Mouse (Mus musculus) c-Kit-negative CD71-positive TER-119-positive erythroid progenitor cells, embryonic 14.5 days (primary cell): ENCODE data around the gene Rora.

Source experiments
- DNase-seq: peaks from one replicate; pipeline ENCODE4 v3.0.0-alpha.2; 2013; ENCODE audit warnings: low read depth, low spot score

Gene Rora

DNA sequence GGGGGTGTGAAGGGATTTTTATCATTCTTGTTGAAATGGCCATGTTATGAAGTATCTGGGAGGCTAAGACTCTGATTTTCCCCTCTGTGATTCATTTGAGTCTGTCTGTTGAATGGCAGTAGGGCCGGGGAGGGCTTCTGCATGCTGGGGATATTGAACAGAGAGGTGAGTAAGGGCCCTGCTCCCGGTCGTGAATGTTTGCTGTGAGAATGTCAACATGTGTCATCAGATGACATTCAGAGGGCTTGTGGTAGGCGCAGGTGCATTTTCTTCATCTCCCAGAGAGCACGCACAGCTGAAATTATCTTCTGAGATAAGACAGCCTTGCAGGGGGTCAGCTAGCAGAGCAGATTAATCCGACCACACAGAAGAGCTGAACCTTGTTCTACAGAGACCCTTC, 692.0 kb downstream of the Rora start:
- no peak for DNase-seq

DNA sequence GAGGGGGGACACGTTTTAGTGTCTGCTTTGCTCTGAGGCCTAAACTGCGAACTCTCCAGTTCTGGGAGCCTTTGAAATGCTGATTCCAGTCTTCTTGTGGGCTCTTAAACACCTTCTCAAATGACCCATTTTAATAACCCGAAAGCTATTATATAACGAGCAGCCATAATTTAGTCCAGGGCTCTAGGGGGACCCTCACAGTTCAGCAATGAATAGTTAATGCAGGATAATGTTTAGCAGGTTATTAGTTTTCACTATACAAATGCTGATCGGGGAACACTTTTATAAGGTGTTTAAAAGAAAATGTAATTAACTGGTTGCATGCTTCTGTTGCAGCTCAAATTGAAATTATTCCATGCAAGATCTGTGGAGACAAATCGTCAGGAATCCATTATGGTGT, 694.2 kb downstream of the Rora start:
- no peak for DNase-seq

DNA sequence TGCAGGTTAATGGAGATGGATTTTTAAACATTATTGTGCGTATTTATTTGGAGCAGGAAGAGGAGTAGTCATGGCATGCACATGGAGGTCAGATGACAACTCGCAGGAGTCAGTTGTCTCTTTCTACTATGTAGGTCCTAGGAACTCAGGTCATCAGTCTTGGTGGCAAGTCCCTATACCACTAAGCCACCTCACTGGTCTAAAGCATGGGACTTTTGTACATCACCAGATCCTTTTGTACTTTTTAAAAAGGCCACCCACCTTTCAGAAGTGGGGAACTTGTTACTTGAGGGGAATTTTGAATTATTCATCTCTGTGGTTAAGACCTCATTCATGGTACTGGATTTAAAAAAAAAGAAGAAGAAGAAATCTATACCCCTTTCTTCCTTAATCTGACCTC, 696.0 kb downstream of the Rora start:
- DNase-seq: no peak

DNA sequence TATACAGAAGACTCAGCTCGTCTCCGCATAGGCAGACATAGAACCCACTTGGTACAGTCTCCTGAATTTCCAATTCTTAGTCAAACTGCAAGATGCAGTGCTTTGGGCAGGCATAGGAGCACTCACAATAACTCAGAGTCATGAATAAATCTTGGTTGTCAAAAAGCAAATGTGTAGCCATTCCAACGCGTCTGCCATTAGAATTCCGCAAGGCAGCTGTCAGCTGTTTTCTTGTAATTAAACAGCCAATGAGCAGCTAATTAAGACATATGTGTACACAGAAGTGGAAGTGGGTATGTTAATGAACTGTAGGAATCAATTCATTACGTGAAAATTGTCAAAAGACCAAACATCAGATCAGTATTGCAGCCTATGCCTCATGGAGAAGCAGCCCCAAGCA, 700.6 kb downstream of the Rora start:
- DNase-seq: no peak

DNA sequence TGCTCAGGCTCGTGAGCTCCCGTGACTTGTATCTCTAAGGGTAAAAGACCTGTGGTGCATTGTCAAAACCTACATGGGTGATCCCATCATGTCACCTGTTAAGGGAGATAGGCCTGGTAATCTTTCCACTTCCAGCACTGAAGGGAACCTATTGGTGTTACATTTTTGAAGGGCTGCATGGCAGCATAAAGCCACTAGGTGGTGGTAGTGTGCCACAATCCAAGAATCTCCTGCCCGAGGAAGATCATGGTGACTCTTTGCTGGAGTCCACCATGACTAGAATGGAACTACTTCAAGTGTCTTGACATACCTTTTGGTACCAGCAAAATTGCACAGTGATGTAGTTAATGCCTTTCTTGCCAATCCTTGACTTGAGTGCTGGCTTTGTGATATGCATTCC, 704.2 kb downstream of the Rora start:
- peak; percentile 13 for DNase-seq

DNA sequence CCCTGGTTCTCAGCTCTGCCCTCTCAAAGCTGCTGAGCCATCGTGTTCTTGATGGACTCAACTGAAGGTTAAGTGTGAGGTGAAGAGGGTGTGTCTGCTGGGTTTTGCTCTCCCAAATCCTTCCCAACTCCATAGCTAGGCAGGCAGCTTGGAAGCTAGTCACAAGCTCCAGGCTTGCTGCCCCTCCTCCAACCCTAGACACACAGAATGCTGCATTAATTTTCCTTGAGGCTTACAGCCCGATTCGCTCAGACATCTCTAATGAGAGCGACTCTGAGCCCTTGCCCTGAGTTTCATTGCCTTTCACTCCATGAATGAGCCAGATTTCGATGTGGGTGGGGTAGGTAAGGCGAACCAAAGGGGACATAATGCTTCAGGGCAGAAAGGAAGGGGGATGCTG, 705.2 kb downstream of the Rora start:
- DNase-seq: no peak

DNA sequence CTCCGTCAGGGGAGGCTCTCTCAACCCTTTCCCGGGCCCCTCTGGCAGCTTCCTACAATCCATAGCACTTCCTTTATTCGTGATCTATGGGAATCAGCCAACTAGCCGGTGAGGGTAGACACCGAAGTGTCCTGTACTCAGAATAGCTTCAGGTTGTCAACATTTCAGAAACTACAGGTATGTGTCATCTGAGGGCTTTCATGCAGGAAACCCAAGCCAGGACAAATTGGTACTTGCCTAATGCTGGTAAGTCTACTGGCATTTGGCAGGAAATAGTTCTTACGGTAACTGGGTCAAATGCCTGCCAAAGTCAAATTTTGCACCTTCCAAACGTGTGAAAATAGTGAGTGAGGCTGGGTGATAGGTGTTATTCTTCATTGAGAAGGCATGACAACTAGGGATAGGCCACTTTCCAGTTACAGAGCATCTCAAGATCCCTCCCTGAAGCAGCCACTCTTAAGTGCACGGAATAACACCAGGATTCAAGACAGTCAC, 708.4 kb downstream of the Rora start:
- no peak for DNase-seq

DNA sequence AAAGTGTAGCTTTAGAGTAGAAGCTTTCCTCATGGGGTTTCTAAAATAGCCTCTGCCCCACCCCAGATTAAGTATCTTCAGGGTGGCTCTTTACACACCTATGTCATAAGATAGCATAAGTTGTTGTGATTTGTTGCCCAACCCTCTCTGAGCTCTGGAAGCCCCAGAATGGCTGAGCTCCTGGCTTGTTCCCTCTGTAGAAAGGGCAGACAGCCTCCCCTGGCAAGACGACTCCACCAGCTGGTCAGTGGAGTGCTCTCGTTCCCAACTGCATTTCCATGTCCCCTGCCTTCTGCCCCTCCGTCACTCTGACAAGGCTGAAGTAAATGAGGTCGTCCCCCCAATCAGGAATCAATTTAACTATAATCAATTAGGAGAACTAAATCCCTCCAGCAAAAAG, 709.2 kb downstream of the Rora start:
- no peak for DNase-seq

DNA sequence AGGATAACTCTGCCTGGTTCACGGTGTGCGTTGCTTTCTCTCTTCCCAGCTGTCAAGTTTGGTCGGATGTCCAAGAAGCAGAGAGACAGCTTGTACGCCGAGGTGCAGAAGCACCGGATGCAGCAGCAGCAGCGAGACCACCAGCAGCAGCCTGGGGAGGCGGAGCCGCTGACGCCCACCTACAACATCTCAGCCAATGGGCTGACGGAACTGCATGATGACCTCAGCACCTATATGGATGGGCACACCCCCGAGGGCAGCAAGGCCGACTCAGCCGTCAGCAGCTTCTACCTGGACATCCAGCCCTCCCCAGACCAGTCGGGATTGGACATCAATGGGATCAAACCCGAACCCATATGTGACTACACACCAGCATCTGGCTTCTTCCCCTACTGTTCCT, 710.5 kb downstream of the Rora start:
- no peak for DNase-seq

DNA sequence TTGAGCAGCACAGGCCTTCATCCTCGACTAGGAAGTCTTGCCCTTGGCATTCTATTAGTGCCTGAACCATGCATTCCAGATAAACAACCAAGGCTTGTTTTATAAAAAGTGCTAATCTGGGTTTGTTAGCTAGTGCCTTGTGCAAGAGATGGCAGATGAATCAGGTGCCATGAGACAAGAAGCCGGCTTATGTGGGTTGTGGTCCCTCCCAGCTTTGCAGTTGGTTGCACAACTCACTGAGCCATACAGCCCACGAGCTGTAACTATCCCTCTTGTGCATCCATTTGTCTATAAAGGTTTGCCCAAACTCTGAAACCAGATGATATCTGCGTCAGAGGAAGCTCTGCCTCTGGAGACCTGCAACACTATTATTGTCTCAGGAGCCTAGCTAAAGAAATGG, 713.5 kb downstream of the Rora start:
- DNase-seq: no peak

DNA sequence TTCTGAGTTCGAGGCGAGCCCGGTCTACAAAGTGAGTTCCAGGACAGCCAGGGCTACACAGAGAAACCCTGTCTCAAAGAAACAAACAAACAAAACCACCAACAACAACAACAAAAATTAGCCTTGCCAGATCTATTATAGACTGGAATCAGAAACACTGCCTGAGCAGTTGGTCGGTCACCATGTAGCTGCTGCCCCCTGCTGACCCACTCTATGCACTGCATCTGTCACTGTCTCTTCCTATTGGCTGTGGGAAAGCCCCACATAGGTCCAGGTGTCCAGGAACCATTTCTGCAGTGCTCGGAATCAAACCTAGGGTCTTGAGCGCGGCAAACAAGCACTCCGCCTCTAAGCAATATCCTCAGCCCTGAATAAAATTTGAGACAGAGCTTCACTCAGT, 714.5 kb downstream of the Rora start:
- peak; percentile 6 for DNase-seq

DNA sequence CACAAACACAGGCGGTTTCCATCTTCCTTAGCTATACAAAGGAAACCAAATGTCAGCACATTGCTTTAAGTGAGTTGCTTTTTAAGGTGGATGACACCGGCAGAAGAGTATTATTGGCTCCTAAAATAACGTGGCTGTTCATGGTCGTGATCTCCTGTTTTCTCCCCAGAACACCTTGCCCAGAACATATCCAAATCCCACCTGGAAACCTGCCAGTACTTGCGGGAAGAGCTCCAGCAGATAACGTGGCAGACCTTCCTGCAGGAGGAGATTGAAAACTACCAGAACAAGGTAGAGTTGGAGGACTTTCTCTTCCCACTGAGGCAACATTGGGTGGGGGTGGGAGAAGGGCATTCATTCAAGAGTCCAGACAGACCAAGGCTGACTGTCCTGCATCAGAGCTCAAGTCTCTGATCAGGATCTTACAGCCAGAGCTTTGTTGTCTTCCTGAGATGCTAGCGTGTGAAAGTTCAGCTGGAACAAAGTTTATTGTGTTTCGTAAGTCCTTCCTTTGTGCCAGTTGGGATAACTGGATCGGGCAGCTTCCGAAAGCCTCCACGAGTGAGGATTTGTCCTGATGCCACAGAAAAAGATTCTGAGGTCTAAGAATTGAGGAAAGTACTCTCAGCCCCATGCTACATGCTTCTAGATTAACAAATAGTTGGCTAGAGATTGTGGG, 717.6 kb downstream of the Rora start:
- no peak for DNase-seq

DNA sequence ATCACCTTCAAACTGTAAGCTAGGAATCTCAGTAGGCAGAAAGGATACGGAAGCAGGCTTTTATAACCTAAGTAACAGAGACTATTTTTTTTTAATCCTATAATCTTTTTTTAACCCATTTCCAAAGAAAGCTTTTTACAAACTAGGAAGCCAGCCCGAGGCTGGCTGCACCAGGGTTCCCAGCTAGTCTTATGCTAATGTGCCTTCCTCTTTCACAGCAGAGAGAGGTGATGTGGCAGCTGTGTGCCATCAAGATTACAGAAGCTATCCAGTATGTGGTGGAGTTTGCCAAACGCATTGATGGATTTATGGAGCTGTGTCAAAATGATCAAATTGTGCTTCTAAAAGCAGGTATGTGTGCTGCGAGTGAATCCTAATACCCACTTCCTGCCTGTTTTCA, 719.3 kb downstream of the Rora start:
- no peak for DNase-seq

DNA sequence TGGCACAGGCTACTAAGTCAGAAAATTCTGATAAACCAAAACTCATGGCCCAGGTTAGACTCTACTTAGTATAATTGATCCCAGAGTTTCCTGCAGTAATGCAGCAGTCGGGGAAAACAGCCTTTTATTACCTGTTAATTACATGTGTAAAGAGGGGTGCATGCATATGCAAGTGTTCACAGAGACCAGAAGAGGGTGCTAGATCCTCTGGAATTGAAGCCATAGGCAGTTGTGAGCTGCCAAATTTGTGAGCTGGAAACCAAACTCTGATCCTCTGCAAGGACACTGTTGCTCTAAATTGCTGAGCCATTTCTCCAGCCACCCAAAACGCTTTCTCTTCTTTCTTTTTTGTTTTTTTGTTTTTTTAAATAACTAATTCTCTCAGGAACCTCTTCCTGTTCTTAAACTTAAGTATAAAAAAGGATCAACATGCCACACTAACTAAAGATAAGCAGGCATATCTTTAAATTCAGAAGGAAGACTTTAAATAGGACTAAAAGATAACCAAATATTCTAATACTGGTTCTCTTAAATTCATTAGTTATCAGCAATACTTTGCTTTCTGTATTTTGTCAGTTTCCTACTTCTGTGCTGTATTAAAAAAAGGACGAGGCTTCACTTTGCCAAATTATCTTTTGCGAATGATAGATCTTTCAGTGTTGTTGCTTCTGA, 723.5 kb downstream of the Rora start:
- DNase-seq: no peak

DNA sequence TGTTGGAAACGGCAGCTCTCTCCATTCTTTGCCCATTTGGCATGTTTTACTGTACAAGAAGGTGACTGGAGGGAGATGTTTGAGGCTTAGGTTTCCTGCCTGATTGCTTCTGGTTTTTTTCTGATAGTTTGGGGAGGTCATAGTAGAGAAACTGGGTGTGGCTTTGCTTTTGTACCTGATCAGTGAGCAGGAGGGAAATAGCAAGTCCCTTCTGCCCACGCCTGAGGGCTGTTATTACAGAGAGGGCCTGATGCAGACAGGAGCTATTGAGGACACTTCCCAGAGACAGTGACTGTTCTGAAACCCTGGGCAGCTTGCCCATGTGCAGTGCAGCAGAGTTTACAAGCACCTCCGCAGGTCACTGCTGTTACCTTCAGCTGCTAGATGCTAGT, 724.1 kb downstream of the Rora start:
- no peak for DNase-seq

DNA sequence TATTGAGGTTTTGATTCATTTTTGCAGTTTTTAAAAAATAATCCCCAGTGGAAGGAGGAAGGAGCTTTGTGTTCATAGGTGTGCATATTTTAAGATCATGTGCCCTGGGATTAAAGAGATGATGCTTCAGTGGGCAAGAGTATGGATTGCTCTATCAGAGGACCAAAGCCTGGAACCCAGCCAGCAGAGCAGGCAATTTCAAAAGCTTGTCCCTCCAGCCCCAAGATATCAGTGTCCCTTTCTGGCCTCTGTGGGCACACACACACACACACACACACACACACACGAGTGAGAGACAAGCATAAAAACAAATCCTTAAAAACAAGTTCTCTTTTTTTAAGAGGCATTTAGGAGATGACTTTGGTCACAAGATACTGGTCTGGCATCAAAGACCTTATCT, 727.0 kb downstream of the Rora start:
- no peak for DNase-seq

DNA sequence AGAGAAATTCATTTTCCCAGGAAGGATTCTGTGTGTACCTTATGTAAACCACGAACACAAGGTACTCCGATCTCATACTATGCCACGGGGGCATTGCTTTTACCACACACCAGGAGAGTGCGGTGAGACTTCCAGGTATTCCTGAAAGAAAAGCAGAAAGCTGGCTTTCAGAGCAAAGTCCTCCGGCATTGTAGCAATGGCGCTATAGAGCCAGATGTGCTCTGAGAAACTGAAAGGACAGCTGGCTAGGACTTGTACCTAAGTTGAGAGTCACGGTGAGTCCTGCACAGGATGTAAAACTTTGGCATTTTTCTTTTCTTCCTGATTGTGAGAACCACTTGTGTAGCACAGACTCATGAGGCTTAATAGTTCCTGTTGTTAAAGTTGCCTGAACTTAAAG, 728.2 kb downstream of the Rora start:
- DNase-seq: no peak

DNA sequence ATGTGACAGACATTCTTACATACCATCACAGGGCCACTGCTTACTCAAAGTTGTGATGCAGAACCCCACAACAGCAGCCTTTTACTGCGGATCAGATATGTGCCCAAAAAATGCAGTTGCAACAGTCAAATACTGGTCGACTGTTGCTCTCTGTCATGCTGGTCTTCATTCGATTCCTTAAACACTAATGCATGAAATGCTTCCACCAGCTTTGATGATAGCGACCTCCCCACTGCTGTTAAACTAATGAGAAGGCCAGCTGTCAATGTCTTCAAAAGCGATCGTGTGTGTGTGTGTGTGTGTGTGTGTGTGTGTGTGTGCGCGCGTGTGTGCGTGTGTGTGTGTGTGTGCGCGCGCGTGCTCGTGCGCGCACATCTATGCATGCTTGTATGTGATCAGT, 730.9 kb downstream of the Rora start:
- no peak for DNase-seq

DNA sequence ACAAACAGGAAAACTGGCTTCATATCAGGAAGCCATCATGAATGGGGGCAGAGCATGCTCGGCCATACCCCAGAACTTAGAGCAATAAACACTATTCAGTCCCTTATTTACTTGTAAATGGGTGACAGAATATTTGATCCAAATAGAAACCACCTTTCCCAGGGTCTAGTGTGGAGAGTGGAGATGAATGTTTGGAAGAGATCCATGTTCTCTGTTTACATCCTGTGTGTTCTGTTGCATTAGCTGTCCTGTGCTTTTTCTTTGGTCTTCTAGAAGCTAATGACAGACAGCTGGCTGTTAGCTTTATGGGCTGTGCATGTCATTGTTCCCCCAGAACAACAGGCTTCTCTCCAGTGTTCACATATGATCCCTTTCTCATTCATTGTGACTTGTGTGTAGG, 731.3 kb downstream of the Rora start:
- DNase-seq: no peak

DNA sequence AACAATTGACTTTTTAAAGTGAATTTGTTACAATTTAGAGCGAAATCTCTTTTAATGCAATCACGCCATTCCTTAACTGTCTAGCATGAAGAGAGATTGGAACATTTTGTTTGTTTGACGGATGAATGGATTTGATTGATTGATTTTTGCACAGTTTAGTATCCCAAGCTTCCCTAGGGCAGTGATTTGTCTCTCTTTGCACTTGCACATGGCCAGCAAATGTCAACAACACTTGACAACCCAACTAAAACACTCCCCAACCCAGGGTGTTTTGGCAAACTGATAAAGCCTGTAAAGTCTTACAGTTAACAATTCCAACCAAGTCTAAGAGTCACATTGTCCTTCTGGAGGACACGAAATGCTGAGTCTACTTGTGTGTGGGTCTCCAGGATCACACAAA, 733.7 kb downstream of the Rora start:
- DNase-seq: no peak

DNA sequence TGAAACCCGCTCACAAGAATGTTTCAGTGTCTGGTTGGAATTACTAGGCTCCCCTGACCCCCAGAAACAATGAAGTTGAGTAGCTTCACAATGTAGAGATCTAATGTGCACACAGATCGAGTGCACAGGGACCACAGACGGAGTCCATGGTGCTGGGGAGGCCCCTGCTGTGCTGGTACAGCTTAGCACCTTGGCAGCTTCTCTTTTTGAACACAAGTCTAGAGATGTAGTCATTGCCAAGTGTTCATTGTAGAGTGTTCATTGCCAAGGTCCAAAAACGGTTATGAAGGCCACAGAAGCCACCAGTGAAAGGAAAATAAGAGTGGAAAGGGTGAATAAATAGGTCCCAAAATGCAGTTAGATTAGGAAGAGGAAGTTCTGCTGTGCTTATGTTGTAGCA, 737.0 kb downstream of the Rora start:
- no peak for DNase-seq

DNA sequence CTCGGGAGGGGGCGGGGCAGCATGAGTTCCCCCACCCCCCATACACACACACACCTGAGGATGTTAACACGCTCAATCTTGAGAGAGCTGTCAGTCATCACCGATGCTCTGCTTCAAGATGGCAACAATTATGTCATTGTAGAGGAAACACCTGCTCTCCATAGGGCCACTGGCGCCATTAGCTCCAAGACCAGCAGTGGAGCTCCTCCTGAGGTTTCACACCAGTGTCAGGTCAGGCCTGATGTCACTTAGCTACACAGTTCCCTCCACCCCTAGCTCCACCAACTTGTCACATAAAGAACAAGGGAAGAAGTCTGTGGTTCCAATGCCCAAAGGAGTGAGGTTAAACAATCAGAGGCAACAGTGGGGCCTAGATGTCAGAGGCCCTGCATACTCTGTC, 740.6 kb downstream of the Rora start:
- no peak for DNase-seq

DNA sequence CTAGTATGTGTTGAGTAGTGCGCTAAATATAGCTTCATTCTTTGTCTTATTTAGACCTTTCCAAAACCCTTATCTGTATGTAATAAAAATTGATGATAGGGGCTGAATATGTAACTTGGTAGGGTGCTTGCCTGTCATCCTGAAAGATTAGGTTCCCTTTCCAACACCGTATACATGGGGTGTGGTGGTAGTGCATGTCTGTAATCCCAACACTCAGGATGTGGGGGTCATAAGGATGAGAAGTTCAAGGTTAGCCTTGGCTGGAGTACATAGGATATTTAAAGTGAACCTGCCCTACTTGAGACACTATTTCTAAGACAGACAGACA, 743.8 kb downstream of the Rora start:
- DNase-seq: no peak
